Mouse (Mus musculus): ENCODE measurements around the gene Trim15.

GRCm38 (mm10) chr17:36828488-36828887 lies 38.5 kb downstream of the Trim15 start:
- no peak for TF ChIP-seq POLR2A (IDR thresholded peaks at IDR 0.05; ENCODE audit: borderline replicate concordance, extremely low read depth, insufficient read depth, insufficient read length, poor library complexity, severe bottlenecking)
- TF ChIP-seq CTCF (IDR thresholded peaks at IDR 0.05; ENCODE audit: borderline replicate concordance, extremely low read depth, insufficient read depth, insufficient read length) = no peak

All from brain, embryonic 14.5 days (tissue).